In the genomic region with DNA sequence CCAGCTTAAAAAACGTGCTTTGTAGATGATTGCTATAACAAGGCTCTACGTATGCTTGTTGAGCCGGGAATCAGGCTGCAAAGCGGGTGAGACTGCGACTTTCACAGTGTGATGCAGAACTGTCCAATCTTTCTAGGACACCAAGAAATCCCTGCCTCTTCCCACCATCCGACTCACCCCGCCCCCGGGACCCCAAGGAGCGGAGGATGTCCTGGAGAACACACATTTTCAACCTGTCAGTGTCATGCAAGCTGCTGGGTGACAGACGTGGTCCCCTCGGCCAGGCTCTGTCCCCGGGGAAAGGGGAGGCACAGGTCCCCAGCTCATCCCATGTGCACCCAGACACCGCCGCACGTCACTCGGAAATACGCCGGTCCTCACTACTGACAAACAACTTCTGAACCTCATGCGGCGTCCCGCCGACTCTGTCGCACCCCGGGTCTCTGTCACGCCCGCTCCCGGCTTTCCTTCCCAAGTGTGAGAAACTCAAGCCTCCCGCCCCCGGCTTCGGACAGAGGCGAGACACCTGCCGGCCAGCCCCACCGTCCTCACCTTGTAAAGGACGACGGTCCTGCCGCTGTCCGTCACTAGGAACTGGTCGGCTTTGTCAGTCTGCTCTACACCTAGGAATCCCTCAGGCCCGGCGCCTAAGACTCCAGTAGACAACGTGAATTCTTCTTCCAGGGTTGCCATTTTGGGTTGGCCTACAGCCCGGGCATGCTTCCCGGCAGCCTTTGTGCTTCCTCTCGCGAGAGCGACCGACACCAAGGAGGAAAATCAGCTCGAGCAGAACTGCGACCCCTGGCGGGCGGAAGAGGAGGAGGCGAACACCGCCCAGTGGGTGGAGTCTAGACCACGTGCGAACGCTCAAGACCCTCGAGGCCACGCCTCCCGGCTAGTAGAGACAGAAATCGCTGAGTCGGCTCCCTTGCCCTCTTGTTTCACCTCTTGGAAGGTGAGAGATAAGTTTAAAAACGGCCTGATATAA, we compare ENCODE assay signal across 7 mouse cellular contexts. TPM values are rescaled to one million over a fixed set of nuclear protein-coding genes. Genes with fewer than 3 reads are reported as not detected.
DNase-seq lines count a peak whose midpoint lies in the region; ATAC-seq lines count a peak whose summit lies in the region.

Gene Nol11 (minus strand): TSS at position 817 of the 988 bp plus-strand sequence.

- DNase-seq in adrenal gland, postnatal 14 days: peak; percentile 99
- peak; percentile 98 for DNase-seq in embryonic facial prominence, embryonic 11.5 days (ENCODE audit: low spot score)
- DNase-seq in kidney, adult 11 months: peak; percentile 99
- peak; percentile 100 for DNase-seq in limb, embryonic 10.5 days (ENCODE audit: low spot score)
- DNase-seq in spleen, adult 12 weeks (ENCODE audit: low spot score): peak; percentile 98

- H3K9ac ChIP-seq in embryonic facial prominence, embryonic 11.5 days (replicated peaks; ENCODE audit: low read length): peak within 1 kb of the TSS; percentile 91
- H3K9ac ChIP-seq in midbrain, embryonic 13.5 days (replicated peaks): peak within 1 kb of the TSS; percentile 88

- WGBS in embryonic facial prominence, embryonic 11.5 days: under 1% methylated on average over 62 of the region's 62 CpGs
- under 1% methylated on average over 62 of the region's 62 CpGs for WGBS in limb, embryonic 10.5 days
- under 1% methylated on average over 62 of the region's 62 CpGs for WGBS in midbrain, embryonic 13.5 days

- H3K4me2 ChIP-seq in embryonic facial prominence, embryonic 11.5 days (ENCODE audit: low read depth, low read length): peak within 1 kb of the TSS; percentile 76
- H3K4me2 ChIP-seq in midbrain, embryonic 13.5 days (replicated peaks): peak within 1 kb of the TSS; percentile 70

- H3K27ac ChIP-seq in embryonic facial prominence, embryonic 11.5 days (replicated peaks; ENCODE audit: low read depth, low read length): no peak within 1 kb of the TSS
- H3K27ac ChIP-seq in limb, embryonic 10.5 days: peak within 1 kb of the TSS; percentile 91
- peak within 1 kb of the TSS; percentile 85 for H3K27ac ChIP-seq in midbrain, embryonic 13.5 days

- ATAC-seq in embryonic facial prominence, embryonic 11.5 days (replicated peaks; ENCODE audit: insufficient number of reproducible peaks, low FRiP score, low TSS enrichment, low read depth): peak; percentile 90
- ATAC-seq in granulocyte monocyte progenitor cell, adult 5-6 weeks (replicated peaks; ENCODE audit: poor library complexity, severe bottlenecking): peak; percentile 98
- ATAC-seq in midbrain, embryonic 13.5 days: peak; percentile 98

- no peaks in the 10 kb centered on the region for H3K27me3 ChIP-seq in embryonic facial prominence, embryonic 11.5 days (ENCODE audit: control insufficient read depth, insufficient read depth, low read length)
- no peaks in the 10 kb centered on the region for H3K27me3 ChIP-seq in limb, embryonic 10.5 days (ENCODE audit: low read depth, poor library complexity, severe bottlenecking)
- no peaks in the 10 kb centered on the region for H3K27me3 ChIP-seq in midbrain, embryonic 13.5 days

- peak within 1 kb of the TSS; percentile 94 for H3K4me3 ChIP-seq in embryonic facial prominence, embryonic 11.5 days (ENCODE audit: low read depth, low read length)
- H3K4me3 ChIP-seq in limb, embryonic 10.5 days: peak within 1 kb of the TSS; percentile 78
- peak within 1 kb of the TSS; percentile 91 for H3K4me3 ChIP-seq in midbrain, embryonic 13.5 days (replicated peaks)

- H3K4me1 ChIP-seq in embryonic facial prominence, embryonic 11.5 days (ENCODE audit: control insufficient read depth, insufficient read depth, low read length): no peaks in the 10 kb centered on the region
- peaks cover 5% of the 10 kb centered on the region for H3K4me1 ChIP-seq in limb, embryonic 10.5 days
- peaks cover 11% of the 10 kb centered on the region for H3K4me1 ChIP-seq in midbrain, embryonic 13.5 days (replicated peaks)

- H3K36me3 ChIP-seq in embryonic facial prominence, embryonic 11.5 days (replicated peaks; ENCODE audit: control insufficient read depth, insufficient read depth, low read depth, low read length): peaks cover 3% of the 10 kb centered on the region
- H3K36me3 ChIP-seq in limb, embryonic 10.5 days: peaks cover 34% of the 10 kb centered on the region
- H3K36me3 ChIP-seq in midbrain, embryonic 13.5 days: peaks cover 23% of the 10 kb centered on the region

- H3K9me3 ChIP-seq in embryonic facial prominence, embryonic 11.5 days (replicated peaks; ENCODE audit: control insufficient read depth, low read length): no peaks in the 10 kb centered on the region
- no peaks in the 10 kb centered on the region for H3K9me3 ChIP-seq in limb, embryonic 10.5 days (replicated peaks)
- no peaks in the 10 kb centered on the region for H3K9me3 ChIP-seq in midbrain, embryonic 13.5 days

RNA-seq across cellular contexts. Expression of gene Nol11, which starts in this region (rescaled TPM):
- 23.7 and 26.4 TPM in 2 replicates for total RNA-seq in adrenal gland, postnatal 14 days (2021)
- 77.4 and 79.3 TPM in 2 replicates for polyA plus RNA-seq in embryonic facial prominence, embryonic 11.5 days (2014; fragmentation: Nextera tagmentation; extraction: Ambion mirVana)
- 35.7 and 59.5 TPM in 2 replicates for total RNA-seq in granulocyte monocyte progenitor cell, adult 5-6 weeks (2014; fragmentation: Nextera tagmentation)
- total RNA-seq in granulocyte monocyte progenitor cell, adult 5-6 weeks (2017): 50.9 and 53.4 TPM in 2 replicates
- 74.5 and 77.7 TPM in 2 replicates for polyA plus RNA-seq in limb, embryonic 10.5 days (2016; fragmentation: Nextera tagmentation; extraction: Ambion mirVana)
- 60.2 and 61.8 TPM in 2 replicates for polyA plus RNA-seq in midbrain, embryonic 13.5 days (2015; fragmentation: Nextera tagmentation; extraction: Ambion mirVana)
